Mouse (Mus musculus): ENCODE data around the gene Gm11549. TPM values are rescaled to one million over a fixed set of nuclear protein-coding genes. Genes with fewer than 3 reads are reported as not detected.

The Gm11549 gene
- polyA plus RNA-seq, 1 experiment from 2014 or later: 0.07 TPM

DNA sequence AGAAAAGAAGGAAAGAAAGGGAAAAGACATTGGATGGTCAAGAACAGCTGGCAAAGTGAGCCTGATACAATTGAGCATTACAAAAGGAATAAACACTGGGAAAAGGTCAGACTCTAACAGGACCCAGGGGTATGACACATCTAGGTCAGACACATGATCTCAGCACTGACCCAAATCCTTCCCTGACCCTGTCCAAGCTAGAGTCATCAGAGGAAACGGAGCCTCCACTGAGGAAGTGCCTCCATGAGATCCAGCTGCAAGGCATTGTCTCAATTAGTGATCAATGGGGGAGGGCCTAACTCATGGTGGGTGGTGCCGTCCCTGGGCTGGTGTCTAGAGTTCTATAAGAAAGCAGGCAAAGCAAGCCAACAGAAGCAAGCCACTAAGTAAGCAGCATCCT is 52.7 kb downstream of the Gm11549 start:
- no peak for ATAC-seq (ENCODE audit: low read depth)
- Histone ChIP-seq H3K9ac (replicated peaks; ENCODE audit: low read depth, low read length) (no peak overlapping the region), H3K27me3 (ENCODE audit: control insufficient read depth, insufficient read depth, low read length) (no peaks in the 10 kb centered on the region), H3K4me1 (ENCODE audit: control insufficient read depth, insufficient read depth, low read length) (no peaks in the 10 kb centered on the region), H3K4me3 (ENCODE audit: low read depth, low read length) (no peak overlapping the region), H3K4me2 (ENCODE audit: low read depth, low read length) (no peak overlapping the region), H3K9me3 (ENCODE audit: control insufficient read depth, low read length) (no peaks in the 10 kb centered on the region), H3K36me3 (ENCODE audit: control insufficient read depth, insufficient read depth, low read length) (no peaks in the 10 kb centered on the region), H3K27ac (ENCODE audit: low read depth, low read length) (no peak overlapping the region)
- 58% methylated on average over 2 of the region's 2 CpGs for WGBS

DNA sequence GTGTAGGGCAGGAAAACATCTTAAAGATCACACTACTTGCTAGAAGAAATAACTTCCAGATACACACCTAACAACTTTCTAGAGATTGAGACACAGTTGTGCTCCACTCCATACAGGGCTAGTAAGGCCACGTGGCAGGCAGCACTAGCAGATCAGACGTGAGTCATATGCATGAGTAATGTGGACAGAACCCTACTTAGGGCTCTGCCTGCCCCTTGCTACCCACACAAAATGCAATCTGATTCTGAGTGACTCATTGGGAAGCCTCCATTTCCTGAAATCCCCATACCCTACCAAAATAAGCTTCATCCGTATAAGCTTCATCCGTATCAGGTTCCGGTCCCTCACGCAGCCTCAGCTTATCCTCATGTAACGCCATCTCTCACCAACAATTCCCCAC is 54.0 kb downstream of the Gm11549 start:
- ATAC-seq (ENCODE audit: low read depth): no peak

DNA sequence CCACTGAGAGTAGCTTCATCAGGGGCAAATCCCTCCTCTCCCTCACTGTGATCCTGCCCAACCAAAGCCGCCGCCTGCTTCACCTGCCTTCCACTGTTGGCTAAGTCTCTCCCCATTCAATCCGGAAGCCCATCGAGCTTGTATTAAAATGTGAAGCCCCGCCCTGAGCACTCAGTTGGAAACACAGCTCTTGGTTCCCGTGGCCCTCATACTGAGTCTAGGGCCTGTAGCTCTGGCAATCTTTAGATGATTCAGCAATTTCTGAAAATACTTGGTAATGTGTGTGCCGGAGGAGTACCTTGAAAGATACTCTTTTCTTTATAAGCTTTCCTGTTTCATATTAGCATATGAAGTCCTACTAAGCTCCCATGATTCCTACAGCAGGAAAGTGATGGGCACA is 56.1 kb downstream of the Gm11549 start:
- H3K4me2 ChIP-seq (ENCODE audit: low read depth, low read length): no peak overlapping the region
- no peak overlapping the region for H3K4me3 ChIP-seq (ENCODE audit: low read depth, low read length)
- ATAC-seq (ENCODE audit: low read depth): no peak
- H3K4me1 ChIP-seq (ENCODE audit: control insufficient read depth, insufficient read depth, low read length): no peaks in the 10 kb centered on the region
- no peaks in the 10 kb centered on the region for H3K36me3 ChIP-seq (ENCODE audit: control insufficient read depth, insufficient read depth, low read length)
- no peak overlapping the region for H3K9ac ChIP-seq (replicated peaks; ENCODE audit: low read depth, low read length)
- H3K27ac ChIP-seq (ENCODE audit: low read depth, low read length): no peak overlapping the region
- H3K9me3 ChIP-seq (ENCODE audit: control insufficient read depth, low read length): no peaks in the 10 kb centered on the region
- no peaks in the 10 kb centered on the region for H3K27me3 ChIP-seq (ENCODE audit: control insufficient read depth, insufficient read depth, low read length)
- WGBS: 64% methylated on average over 7 of the region's 7 CpGs

More for the DNA sequence above, 54.0 kb downstream of the Gm11549 start:
- Histone ChIP-seq H3K9ac (replicated peaks; ENCODE audit: low read depth, low read length) (no peak overlapping the region), H3K27me3 (ENCODE audit: control insufficient read depth, insufficient read depth, low read length) (no peaks in the 10 kb centered on the region), H3K36me3 (ENCODE audit: control insufficient read depth, insufficient read depth, low read length) (no peaks in the 10 kb centered on the region), H3K4me1 (ENCODE audit: control insufficient read depth, insufficient read depth, low read length) (no peaks in the 10 kb centered on the region), H3K27ac (ENCODE audit: low read depth, low read length) (no peak overlapping the region), H3K4me3 (ENCODE audit: low read depth, low read length) (no peak overlapping the region), H3K9me3 (ENCODE audit: control insufficient read depth, low read length) (no peaks in the 10 kb centered on the region), H3K4me2 (ENCODE audit: low read depth, low read length) (no peak overlapping the region)
- WGBS: 93% methylated on average over 7 of the region's 7 CpGs

Small RNA genes within 50 kb of the gene (microRNA-seq; reads per million reads assigned to microRNA genes)
- not detected for gene Mir7009

Other genes with a start within 250 kb of the Gm11549 start
- gene Anxa5, start 45.9 kb downstream of the Gm11549 start, polyA plus RNA-seq (2014; fragmentation: Nextera tagmentation; extraction: Ambion mirVana): 27.8 and 131 TPM in 2 replicates
- gene 1810062G17Rik, start 45.9 kb downstream of the Gm11549 start, polyA plus RNA-seq (2014; fragmentation: Nextera tagmentation; extraction: Ambion mirVana): 0.50 TPM in 1 of 2 replicates, not detected in the other
- gene Exosc9, start 30.8 kb upstream of the Gm11549 start, polyA plus RNA-seq (2014; fragmentation: Nextera tagmentation; extraction: Ambion mirVana): 84.9 and 87.1 TPM in 2 replicates
- 15.2 and 21.5 TPM in 2 replicates for gene Ccna2, start 50.3 kb upstream of the Gm11549 start, polyA plus RNA-seq (2014; fragmentation: Nextera tagmentation; extraction: Ambion mirVana)
- 20.3 and 22.1 TPM in 2 replicates for gene Bbs7, start 91.7 kb upstream of the Gm11549 start, polyA plus RNA-seq (2014; fragmentation: Nextera tagmentation; extraction: Ambion mirVana)
- gene Trpc3, start 168.4 kb upstream of the Gm11549 start, polyA plus RNA-seq (2014; fragmentation: Nextera tagmentation; extraction: Ambion mirVana): 31.2 and 36.3 TPM in 2 replicates